Mouse (Mus musculus) stomach, postnatal 0 days (tissue): ENCODE data around the gene Cmtm7.

Source experiments
- CTCF ChIP-seq: IDR thresholded peaks from 2 replicates; pipeline ENCODE4 v1.5.1; 2016; ENCODE audit warnings: antibody characterized with exemption, low read depth, mild to moderate bottlenecking, moderate library complexity
- EP300 ChIP-seq: optimal IDR thresholded peaks from 2 replicates; pipeline ENCODE3; 2016; ENCODE audit warnings: antibody characterized with exemption

GRCm38 (mm10) chr9:114747012-114747411, 34.6 kb downstream of the Cmtm7 start:
- TF ChIP-seq CTCF, result no peak
- TF ChIP-seq EP300, result no peak
